Mouse (Mus musculus) small intestine, adult 10 weeks (tissue): ENCODE results near the gene Lacc1. TPM values are rescaled to one million over a fixed set of nuclear protein-coding genes. Genes with fewer than 3 reads are reported as not detected.

ENCODE experiments used
- polyA plus RNA-seq: library from polyadenylated mRNA; stranded (reverse); fragments of 350-450 nt; fragmentation: Illumina TruSeq; extraction: RNeasy Lipid Tissue Mini Kit (QIAGEN cat#74804); gene quantifications from one replicate; pipeline ENCODE4 v1.2.3, GENCODE M21; 2014; ENCODE audit warnings: low replicate concordance

Gene Lacc1
- 13.5 TPM for polyA plus RNA-seq

DNA sequence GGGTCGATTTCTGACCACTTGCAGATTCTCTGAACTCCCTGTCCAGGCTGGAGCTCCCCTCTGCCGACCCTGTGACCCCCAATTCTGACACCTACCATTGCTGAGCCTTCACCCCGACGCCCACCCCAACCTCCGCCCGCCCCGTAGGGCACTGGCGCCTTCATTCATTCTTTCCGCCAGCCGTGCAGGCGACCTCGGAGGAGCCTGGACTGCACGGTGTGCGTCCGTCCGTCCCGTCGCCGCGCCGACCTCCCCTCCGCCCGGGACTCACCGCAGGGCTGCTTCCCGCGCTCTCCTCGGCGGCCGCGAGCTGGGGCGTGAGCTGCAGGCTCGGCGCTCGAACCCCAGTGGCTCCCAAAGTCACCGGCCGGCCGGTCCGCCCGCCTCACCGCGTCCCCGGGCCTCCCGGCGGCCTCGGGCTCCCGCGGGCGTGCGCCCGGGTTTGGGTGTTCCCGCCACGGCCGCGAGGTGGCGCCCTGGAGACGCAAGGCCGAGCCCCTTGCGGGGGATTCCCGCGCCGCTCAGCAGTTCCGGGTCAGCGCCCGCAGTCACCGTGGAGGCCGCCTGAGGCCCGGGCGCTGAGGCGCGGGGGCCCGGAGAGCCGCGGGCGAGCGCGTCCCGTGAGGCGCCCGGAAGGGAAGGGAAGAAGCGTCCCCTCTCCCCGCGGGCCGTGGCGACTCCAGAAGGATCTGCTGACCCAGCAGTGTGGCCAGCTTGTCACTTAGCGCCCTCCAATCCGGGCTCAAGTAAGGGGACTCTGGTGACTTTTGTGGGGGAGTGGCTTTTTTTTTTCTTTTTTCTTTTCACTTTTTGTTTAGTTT lies at the start of gene Lacc1, which contains the start of gene Ccdc122:
TSS of gene Lacc1 (minus strand) at position 679 of the 821 bp plus-strand sequence.
TSS of gene Ccdc122 (plus strand) at position 547 of the 821 bp plus-strand sequence.

Other genes with a start within 250 kb of the Lacc1 start
- gene Ccdc122, start 132 bp downstream of the Lacc1 start, polyA plus RNA-seq = 10.0 TPM
- gene Enox1, start 119.9 kb upstream of the Lacc1 start, polyA plus RNA-seq = 0.33 TPM